Mouse (Mus musculus): ENCODE data around the gene Teddm1b. TPM values are rescaled to one million over a fixed set of nuclear protein-coding genes. Genes with fewer than 3 reads are reported as not detected.

The Teddm1b gene
- total RNA-seq, 1 experiment from 2014 or later, result not detected

GRCm38 (mm10) chr1:153900381-153900780 is 26.2 kb downstream of the Teddm1b start:
- ATAC-seq (replicated peaks; ENCODE audit: insufficient number of reproducible peaks, low FRiP score, low TSS enrichment, poor library complexity, severe bottlenecking), result no peak

DNA sequence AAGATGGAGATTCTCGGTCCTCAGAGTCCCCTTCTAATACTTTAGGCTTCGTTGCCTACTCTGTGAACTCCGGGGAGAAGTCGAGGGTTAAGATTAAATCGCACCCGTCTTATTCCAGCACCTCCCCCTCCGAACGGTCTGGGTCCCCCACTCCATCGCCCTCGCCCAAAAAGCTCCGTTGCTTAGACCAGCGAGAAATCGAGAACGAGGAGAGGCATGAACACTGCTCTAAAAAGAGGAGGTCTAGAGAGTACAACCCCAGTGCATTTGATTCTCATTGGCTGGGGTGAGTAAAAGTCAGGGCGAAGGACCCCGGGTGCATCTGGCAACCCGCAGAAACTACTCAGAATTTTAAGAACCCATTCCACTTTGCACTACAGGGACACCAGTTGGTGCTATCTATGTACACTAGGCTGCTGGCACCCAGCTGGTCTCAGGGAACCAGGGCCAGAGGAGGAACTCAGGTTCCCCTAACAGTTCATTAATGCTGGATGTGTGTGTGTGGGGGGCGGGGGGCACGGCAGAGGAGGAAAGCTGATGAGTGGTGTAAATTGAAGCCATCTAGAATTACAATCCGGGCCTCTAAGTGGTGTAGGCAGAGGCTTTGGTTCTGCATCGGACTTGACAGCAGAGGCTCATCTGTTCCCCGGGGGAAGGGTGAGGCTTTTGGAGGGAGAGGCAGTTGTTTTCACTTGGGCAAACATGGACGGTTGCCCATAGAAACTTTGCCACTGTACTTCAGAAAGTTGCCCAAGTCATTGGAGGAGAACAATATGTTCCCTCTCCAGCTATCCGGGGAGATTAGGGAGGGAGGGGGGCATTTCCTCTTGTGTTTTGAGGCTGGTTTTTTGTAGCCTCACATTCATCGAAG is 26.9 kb downstream of the Teddm1b start:
- no peak for ATAC-seq (replicated peaks; ENCODE audit: insufficient number of reproducible peaks, low FRiP score, low TSS enrichment, poor library complexity, severe bottlenecking)

GRCm38 (mm10) chr1:153903006-153903405 is 28.9 kb downstream of the Teddm1b start:
- no peak for ATAC-seq (replicated peaks; ENCODE audit: insufficient number of reproducible peaks, low FRiP score, low TSS enrichment, poor library complexity, severe bottlenecking)

- ATAC-seq (replicated peaks; ENCODE audit: insufficient number of reproducible peaks, low FRiP score, low TSS enrichment, poor library complexity, severe bottlenecking), result no peak
These were observed 30.1 kb downstream of the Teddm1b start for GRCm38 (mm10) chr1:153904236-153904635.

- no peak for ATAC-seq (replicated peaks; ENCODE audit: insufficient number of reproducible peaks, low FRiP score, low TSS enrichment, poor library complexity, severe bottlenecking)
These were observed 31.7 kb downstream of the Teddm1b start for GRCm38 (mm10) chr1:153905884-153906283.

DNA sequence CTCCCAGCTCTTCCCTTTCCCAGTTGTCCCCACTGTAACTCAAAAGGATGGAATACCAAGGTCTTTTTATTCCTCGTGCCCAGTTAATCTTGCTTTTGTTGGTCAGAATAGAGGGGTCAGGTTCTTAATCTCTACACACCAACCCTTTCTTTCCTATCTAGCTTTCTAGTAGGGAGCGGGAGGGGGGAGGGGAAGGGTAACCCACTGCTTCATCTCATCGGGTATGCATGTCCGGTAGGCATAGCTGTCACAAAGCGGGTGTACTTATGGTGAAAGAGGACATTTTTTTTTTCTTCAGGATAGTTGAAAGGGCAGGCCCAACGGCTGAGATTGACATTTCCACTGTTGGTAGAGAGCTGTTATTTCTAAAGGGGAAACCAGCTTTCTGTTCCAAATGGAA is 34.1 kb downstream of the Teddm1b start:
- ATAC-seq (replicated peaks; ENCODE audit: insufficient number of reproducible peaks, low FRiP score, low TSS enrichment, poor library complexity, severe bottlenecking), result no peak

GRCm38 (mm10) chr1:153908741-153909140 is 34.6 kb downstream of the Teddm1b start:
- ATAC-seq (replicated peaks; ENCODE audit: insufficient number of reproducible peaks, low FRiP score, low TSS enrichment, poor library complexity, severe bottlenecking), result no peak

DNA sequence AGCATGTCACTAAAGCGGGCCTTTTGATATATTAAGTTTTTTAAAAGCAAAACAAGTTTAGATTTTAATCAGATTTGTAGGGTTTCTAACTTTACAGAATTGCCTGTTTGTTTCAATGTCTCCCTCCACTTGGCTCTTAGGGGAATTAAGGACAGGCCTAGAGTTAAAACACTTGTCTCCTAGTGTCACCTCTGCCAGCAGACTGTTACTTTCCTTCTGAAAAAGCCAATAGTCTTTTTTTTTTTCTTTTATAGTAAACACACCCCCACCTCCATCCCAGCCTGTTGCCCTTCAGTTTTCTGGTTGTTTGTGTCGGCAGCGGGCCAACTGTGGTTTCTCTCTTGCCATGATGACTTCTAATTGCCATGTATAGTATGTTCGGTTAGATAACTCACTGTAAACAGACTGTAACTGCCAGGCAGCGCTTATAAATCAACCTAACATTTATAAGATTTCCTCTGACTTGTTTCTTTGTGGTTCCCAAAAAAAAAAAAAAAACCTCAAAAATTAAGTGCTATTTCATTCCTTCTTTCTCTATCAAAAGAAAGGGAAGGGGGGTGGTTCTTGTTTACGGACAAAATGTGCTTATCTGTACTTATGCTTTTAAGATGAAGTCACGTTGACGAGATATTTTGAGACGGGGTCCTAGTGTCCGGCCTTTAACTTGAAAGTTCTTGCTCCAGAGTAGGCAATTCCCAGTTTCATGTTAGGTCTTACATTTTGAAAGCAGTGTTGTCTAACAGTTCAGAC is 35.2 kb downstream of the Teddm1b start:
- no peak for ATAC-seq (replicated peaks; ENCODE audit: insufficient number of reproducible peaks, low FRiP score, low TSS enrichment, poor library complexity, severe bottlenecking)

GRCm38 (mm10) chr1:153909963-153910291 is 35.8 kb downstream of the Teddm1b start:
- no peak for ATAC-seq (replicated peaks; ENCODE audit: insufficient number of reproducible peaks, low FRiP score, low TSS enrichment, poor library complexity, severe bottlenecking)

DNA sequence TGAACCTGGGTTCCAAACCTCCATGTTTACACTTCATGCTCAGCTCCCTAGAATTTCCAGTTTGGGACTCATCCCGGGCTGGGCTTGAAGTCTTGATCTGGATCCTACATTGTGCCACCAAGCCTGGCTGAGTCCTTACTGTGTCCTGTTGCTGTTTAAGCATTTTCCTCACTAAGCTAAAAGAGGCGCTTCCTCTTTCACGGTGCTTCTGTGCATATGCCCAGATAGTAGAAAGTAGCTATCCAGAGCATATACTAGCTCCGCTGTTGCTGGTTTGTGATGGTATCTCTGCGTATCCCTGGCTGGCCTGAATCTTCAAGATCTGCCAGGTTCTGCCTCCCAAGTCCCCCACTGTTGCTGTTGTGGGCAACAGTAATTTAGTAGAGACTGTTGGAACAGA is 36.3 kb downstream of the Teddm1b start:
- ATAC-seq (replicated peaks; ENCODE audit: insufficient number of reproducible peaks, low FRiP score, low TSS enrichment, poor library complexity, severe bottlenecking), result no peak

DNA sequence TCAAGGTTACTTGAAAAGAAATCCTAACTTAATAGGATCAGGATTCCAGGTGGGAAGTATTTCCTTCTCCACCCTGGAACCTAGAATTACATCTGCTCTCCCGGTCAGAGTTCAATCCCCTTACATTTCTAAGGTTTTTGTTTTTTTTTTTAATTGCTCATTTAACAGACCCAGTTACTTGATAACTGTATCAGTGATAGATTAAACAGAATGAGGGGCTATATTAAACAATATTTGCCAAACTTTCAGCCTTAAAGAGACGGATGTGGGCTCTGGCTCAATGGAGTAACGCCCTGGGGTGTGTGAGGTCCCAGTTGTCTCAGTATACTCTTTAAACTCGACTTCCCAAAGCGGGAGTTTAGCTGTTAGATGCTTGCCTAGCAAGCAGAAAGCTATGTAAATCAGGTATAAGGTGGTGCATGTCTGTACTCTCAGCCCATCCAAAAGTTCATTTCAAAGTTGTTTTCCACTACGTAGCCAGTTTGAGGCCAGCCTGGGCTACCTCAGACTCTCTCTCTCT is 37.2 kb downstream of the Teddm1b start:
- ATAC-seq (replicated peaks; ENCODE audit: insufficient number of reproducible peaks, low FRiP score, low TSS enrichment, poor library complexity, severe bottlenecking), result no peak

DNA sequence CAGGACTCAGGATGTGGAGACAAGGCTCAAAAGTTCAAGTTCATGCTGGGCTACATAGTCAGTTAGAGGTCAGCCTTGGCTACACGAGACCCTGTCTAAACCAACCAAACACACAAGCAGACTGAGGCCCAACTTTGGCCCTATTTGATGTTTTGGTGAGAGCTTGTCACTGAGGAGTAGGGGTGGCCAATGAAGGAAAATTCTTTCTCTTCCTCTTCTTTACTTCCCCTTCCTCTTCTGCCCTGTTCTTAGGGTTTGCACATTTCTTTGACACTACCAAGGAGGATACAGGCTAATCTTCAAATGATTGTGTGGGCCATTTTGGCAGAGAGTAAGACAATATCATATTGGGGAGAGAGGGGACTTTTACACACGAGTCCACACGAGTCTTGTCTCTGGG is 39.7 kb downstream of the Teddm1b start:
- ATAC-seq (replicated peaks; ENCODE audit: insufficient number of reproducible peaks, low FRiP score, low TSS enrichment, poor library complexity, severe bottlenecking), result peak; percentile 88

- ATAC-seq (replicated peaks; ENCODE audit: insufficient number of reproducible peaks, low FRiP score, low TSS enrichment, poor library complexity, severe bottlenecking), result no peak
These were observed 44.5 kb downstream of the Teddm1b start for GRCm38 (mm10) chr1:153918521-153919206.

GRCm38 (mm10) chr1:153921642-153922041 is 47.5 kb downstream of the Teddm1b start:
- ATAC-seq (replicated peaks; ENCODE audit: insufficient number of reproducible peaks, low FRiP score, low TSS enrichment, poor library complexity, severe bottlenecking), result 0 out of 2 replicates have a peak, but pooled peaks have one; percentile 22

- ATAC-seq (replicated peaks; ENCODE audit: insufficient number of reproducible peaks, low FRiP score, low TSS enrichment, poor library complexity, severe bottlenecking), result no peak
These were observed 48.5 kb downstream of the Teddm1b start for GRCm38 (mm10) chr1:153922571-153923021.

GRCm38 (mm10) chr1:153924395-153925385 is 50.5 kb downstream of the Teddm1b start:
- no peak for ATAC-seq (replicated peaks; ENCODE audit: insufficient number of reproducible peaks, low FRiP score, low TSS enrichment, poor library complexity, severe bottlenecking)

Measured in monocyte, adult 5-6 weeks (primary cell).